Mouse (Mus musculus) embryonic facial prominence, embryonic 15.5 days (tissue): ENCODE results near the gene Tspoap1. TPM values are rescaled to one million over a fixed set of nuclear protein-coding genes. Genes with fewer than 3 reads are reported as not detected.

Experiments
- ATAC-seq: fragments of 200-750 bp; cut with Nextera tagmentation; 2 replicates; pipeline ENCODE4 v1.8.0; 2017; ENCODE audit warnings: low read depth, moderate TSS enrichment; ENCODE audit not compliant: insufficient number of reproducible peaks, low FRiP score, low TSS enrichment
- H3K27ac ChIP-seq: fragments of 300-500 bp; sonication (generic); replicated peaks from 2 replicates; pipeline ENCODE4 v1.5.1; 2015; ENCODE audit warnings: mild to moderate bottlenecking, inconsistent platforms
- H3K27me3 ChIP-seq: fragments of 300-500 bp; sonication (generic); 2 replicates; pipeline ENCODE4 v1.6.1; 2015; ENCODE audit warnings: inconsistent platforms
- H3K36me3 ChIP-seq: fragments of 300-500 bp; sonication (generic); 2 replicates; pipeline ENCODE4 v1.6.1; 2015; ENCODE audit warnings: mild to moderate bottlenecking, inconsistent platforms
- H3K4me1 ChIP-seq: fragments of 300-500 bp; sonication (generic); 2 replicates; pipeline ENCODE4 v1.6.1; 2015; ENCODE audit warnings: inconsistent platforms
- H3K4me2 ChIP-seq: fragments of 300-500 bp; sonication (generic); replicated peaks from 2 replicates; pipeline ENCODE4 v1.6.1; 2015; ENCODE audit warnings: mild to moderate bottlenecking, inconsistent platforms
- H3K4me3 ChIP-seq: fragments of 300-500 bp; sonication (generic); replicated peaks from 2 replicates; pipeline ENCODE4 v1.5.1; 2015; ENCODE audit warnings: mild to moderate bottlenecking, inconsistent platforms
- H3K9ac ChIP-seq: fragments of 300-500 bp; sonication (generic); 2 replicates; pipeline ENCODE4 v1.6.1; 2015; ENCODE audit warnings: inconsistent platforms
- H3K9me3 ChIP-seq: fragments of 300-500 bp; sonication (generic); replicated peaks from 2 replicates; pipeline ENCODE4 v1.6.1; 2016; ENCODE audit warnings: inconsistent platforms
- WGBS: fragments of 180-500 bp; shearing (Covaris S2); methylation state at CpG from one replicate; pipeline ENCODE4 v1.1.7; 2015; 5-methylcytosine and 5-hydroxymethylcytosine counted together
- polyA plus RNA-seq: library from polyadenylated mRNA; unstranded; fragments of >200 nt; fragmentation: Nextera tagmentation; extraction: Ambion mirVana; gene quantifications from 2 replicates; pipeline ENCODE4 v1.2.1, GENCODE M21; 2015

Gene Tspoap1
- polyA plus RNA-seq, 1 experiment from 2014 or later: 5.9 TPM

- 70% methylated on average over 14 of the region's 14 CpGs for WGBS
- no peak for ATAC-seq
- Histone ChIP-seq H3K9me3 (no peaks in the 10 kb centered on the region), H3K27me3 (peaks cover 81% of the 10 kb centered on the region), H3K4me2 (no peak overlapping the region), H3K9ac (no peak overlapping the region), H3K4me3 (no peak overlapping the region), H3K4me1 (peaks cover 25% of the 10 kb centered on the region), H3K27ac (no peak overlapping the region), H3K36me3 (no peaks in the 10 kb centered on the region)
Observed at GRCm38 (mm10) chr11:87761806-87762701, 1.7 kb downstream of the Tspoap1 start.

DNA sequence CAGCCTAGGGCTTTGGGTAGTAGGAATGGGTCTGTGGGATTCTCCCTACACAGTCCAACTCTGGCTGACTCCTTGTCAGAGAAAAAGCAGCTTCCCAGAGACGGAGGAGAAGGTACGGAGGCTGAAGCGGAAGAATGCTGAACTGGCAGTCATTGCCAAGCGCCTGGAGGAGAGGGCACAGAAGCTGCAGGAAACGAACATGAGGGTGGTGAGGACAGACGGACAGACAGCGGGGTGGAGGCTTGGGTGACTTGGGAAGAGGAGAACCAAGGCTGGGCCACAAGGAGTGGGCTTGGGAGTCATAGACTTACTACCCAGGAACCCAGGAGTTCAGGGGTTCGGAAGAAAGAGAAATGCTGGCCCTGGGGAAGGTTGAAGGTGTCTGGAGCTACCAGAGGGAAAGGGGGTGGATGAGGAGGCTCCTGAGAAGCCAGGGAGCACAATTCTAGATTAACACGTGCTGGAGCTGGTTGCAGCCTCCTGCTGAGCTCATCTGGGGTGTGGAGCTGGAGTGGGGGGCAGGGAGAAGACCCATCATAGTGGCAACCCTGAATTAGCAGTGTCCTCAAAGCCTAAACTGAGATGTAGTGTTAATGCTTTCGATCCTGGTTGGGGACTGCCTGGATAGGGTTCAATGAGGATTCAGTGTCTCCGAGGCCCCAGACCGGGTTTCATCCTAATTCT lies 2.5 kb downstream of the Tspoap1 start:
- ATAC-seq: no peak
- Histone ChIP-seq H3K4me1 (peaks cover 25% of the 10 kb centered on the region), H3K4me2 (0 out of 2 replicates have a peak overlapping the region, but pooled peaks have one; percentile 91), H3K27ac (no peak overlapping the region), H3K9ac (no peak overlapping the region), H3K9me3 (no peaks in the 10 kb centered on the region), H3K4me3 (peak overlapping the region; percentile 50; the same call in 1 of the 2 replicates), H3K36me3 (no peaks in the 10 kb centered on the region), H3K27me3 (peaks cover 81% of the 10 kb centered on the region)
- WGBS: 42% methylated on average over 12 of the region's 12 CpGs

DNA sequence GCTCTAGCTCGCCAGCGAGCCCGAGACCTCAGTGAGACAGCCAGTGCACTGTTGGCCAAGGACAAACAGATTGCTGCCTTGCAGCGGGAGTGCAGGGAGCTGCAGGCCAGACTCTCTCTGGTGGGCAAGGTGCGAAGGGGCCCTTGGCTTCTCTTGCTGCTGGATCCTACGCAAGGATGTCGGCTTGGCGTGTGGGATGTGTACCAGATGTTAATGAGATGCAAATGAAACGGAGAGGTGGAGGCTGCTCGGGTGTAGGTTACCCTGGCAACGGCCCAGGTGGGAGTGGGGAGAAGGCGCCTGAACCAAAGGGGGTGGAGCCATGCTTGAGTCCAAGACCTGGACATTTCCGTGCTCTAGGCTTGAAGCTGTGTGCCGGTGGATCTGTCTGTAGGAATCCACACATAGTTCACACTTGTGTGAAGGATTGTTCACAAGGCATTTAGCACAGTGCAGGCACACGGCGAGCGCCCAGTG lies 3.2 kb downstream of the Tspoap1 start:
- H3K36me3 ChIP-seq: no peaks in the 10 kb centered on the region
- H3K4me2 ChIP-seq: peak overlapping the region; percentile 91
- WGBS: 3% methylated on average over 17 of the region's 17 CpGs
- H3K4me3 ChIP-seq: peak overlapping the region; percentile 50
- H3K9ac ChIP-seq: peak overlapping the region; percentile 33; the same call in 1 of the 2 replicates
- H3K4me1 ChIP-seq: peaks cover 25% of the 10 kb centered on the region
- H3K9me3 ChIP-seq: no peaks in the 10 kb centered on the region
- 0 out of 2 replicates have a peak, but pooled peaks have one; percentile 2 for ATAC-seq
- H3K27ac ChIP-seq: no peak overlapping the region
- peaks cover 81% of the 10 kb centered on the region for H3K27me3 ChIP-seq

DNA sequence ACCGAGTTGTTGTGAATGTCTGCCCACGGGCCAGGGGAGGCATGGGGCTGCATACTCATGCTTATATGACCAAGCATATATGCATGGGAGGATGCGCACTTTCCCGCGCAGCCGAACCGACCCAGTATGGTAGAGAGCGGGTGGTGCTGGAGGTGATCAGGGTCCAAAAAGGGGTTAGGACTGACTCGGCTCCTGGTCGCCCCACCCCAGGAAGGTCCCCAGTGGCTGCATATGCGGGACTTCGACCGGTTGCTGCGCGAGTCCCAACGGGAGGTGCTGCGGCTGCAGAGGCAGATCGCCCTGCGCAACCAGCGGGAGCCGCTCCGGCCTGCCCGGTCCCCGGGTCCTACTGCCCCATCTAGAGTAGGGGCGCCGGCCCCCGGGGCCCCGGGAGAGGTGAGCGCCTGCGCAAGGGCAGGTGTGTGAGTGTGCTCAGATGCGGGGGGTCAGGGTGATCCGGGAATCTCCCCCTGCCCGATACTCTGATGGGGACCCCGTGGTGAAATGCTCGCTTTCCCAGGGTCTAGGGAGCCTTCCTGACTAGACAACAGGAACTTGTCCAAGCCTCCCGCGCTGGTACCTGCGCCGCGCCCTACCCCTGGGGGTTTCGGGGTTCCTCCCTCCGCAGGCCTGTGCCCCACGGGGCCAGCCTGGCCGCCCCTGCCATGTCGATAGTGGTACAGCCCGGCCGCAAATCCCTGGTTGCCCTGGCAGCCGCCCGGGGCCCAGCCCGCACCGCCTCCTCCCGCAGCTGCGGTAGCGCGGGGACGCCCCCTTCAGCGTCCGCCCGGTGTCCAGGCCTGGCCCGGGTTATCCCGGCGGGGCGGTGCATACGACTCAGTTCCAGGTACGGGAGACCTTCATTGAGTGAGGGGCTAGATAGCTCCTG lies 3.9 kb downstream of the Tspoap1 start:
- ATAC-seq: peak; percentile 52
- Histone ChIP-seq H3K4me1 (peaks cover 25% of the 10 kb centered on the region), H3K27ac (no peak overlapping the region), H3K4me2 (peak overlapping the region; percentile 91), H3K36me3 (no peaks in the 10 kb centered on the region), H3K4me3 (peak overlapping the region; percentile 50), H3K27me3 (peaks cover 78% of the 10 kb centered on the region), H3K9ac (peak overlapping the region; percentile 33), H3K9me3 (no peaks in the 10 kb centered on the region)
- under 1% methylated on average over 65 of the region's 65 CpGs for WGBS

- Histone ChIP-seq H3K27me3 (peaks cover 33% of the 10 kb centered on the region), H3K36me3 (no peaks in the 10 kb centered on the region), H3K4me2 (no peak overlapping the region), H3K4me3 (no peak overlapping the region), H3K9ac (no peak overlapping the region), H3K27ac (no peak overlapping the region), H3K4me1 (peaks cover 12% of the 10 kb centered on the region), H3K9me3 (no peaks in the 10 kb centered on the region)
- ATAC-seq: no peak
- WGBS: 93% methylated on average over 4 of the region's 4 CpGs
Observed at GRCm38 (mm10) chr11:87768745-87769144, 8.4 kb downstream of the Tspoap1 start.

DNA sequence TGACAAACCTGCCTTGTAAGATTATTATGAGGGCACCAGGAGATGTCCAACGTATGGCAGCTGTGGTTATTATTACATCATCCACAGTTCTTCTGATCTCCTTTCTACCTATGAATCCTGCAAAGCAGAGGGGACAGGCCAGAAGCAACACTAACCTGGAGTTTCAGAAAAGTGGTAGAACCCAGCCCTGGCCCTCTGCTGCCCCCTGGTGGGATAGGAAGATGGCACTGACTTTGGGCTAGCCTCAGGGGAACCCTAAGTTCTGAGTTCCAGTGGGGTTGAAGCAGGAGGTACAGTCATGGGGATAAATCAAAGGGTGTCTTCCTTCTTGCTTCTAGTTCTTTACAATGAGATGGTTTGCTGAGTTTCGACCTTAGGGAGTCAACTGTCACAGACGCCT lies 10.6 kb downstream of the Tspoap1 start:
- Histone ChIP-seq H3K9me3 (no peaks in the 10 kb centered on the region), H3K9ac (no peak overlapping the region), H3K36me3 (no peaks in the 10 kb centered on the region), H3K4me3 (no peak overlapping the region), H3K27ac (no peak overlapping the region), H3K4me1 (no peaks in the 10 kb centered on the region), H3K27me3 (peaks cover 11% of the 10 kb centered on the region; the same call in 1 of the 2 replicates), H3K4me2 (no peak overlapping the region)
- no peak for ATAC-seq
- WGBS: 62% methylated on average over 3 of the region's 3 CpGs

GRCm38 (mm10) chr11:87772354-87772753 lies 12.0 kb downstream of the Tspoap1 start:
- H3K4me3 ChIP-seq: no peak overlapping the region
- no peak overlapping the region for H3K27ac ChIP-seq
- no peaks in the 10 kb centered on the region for H3K36me3 ChIP-seq
- H3K9ac ChIP-seq: no peak overlapping the region
- no peak overlapping the region for H3K4me2 ChIP-seq
- ATAC-seq: no peak
- 86% methylated on average over 3 of the region's 3 CpGs for WGBS
- no peaks in the 10 kb centered on the region for H3K9me3 ChIP-seq
- H3K27me3 ChIP-seq: no peaks in the 10 kb centered on the region
- H3K4me1 ChIP-seq: peaks cover 2% of the 10 kb centered on the region

GRCm38 (mm10) chr11:87778100-87778765 lies 17.9 kb downstream of the Tspoap1 start:
- 3% methylated on average over 32 of the region's 32 CpGs for WGBS
- peaks cover 20% of the 10 kb centered on the region for H3K4me1 ChIP-seq
- no peaks in the 10 kb centered on the region for H3K36me3 ChIP-seq
- peak overlapping the region; percentile 50 for H3K4me3 ChIP-seq
- H3K27me3 ChIP-seq: 0 out of 2 replicates have a peak, but pooled peaks cover 4% of the 10 kb centered on the region
- H3K9me3 ChIP-seq: no peaks in the 10 kb centered on the region
- H3K27ac ChIP-seq: peak overlapping the region; percentile 39; the same call in 1 of the 2 replicates
- H3K9ac ChIP-seq: peak overlapping the region; percentile 54
- peak overlapping the region; percentile 87 for H3K4me2 ChIP-seq
- peak; percentile 87 for ATAC-seq

DNA sequence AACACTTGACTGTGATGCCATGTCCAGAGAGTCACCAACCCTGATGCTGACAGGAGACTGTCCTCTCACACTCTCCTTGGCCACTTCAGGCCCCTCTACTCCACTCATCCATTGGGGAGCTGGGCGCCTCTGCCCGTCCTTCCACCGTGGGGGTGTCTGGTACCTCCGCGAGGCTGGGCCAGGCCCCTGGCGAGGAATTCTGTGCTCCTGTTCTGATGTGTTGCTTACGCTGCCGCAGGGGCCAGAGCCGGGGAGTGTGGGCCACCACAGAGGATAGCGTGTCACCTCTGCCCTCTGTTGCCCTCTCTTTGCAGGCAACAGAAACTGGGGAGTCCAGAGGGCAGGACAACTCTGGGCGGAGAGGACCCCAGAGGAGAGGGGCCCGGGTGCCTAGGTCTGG lies 18.6 kb downstream of the Tspoap1 start:
- H3K9ac ChIP-seq: no peak overlapping the region
- no peak for ATAC-seq
- no peaks in the 10 kb centered on the region for H3K36me3 ChIP-seq
- no peaks in the 10 kb centered on the region for H3K9me3 ChIP-seq
- peaks cover 20% of the 10 kb centered on the region for H3K4me1 ChIP-seq
- no peak overlapping the region for H3K27ac ChIP-seq
- 34% methylated on average over 12 of the region's 12 CpGs for WGBS
- H3K4me2 ChIP-seq: peak overlapping the region; percentile 87
- 0 out of 2 replicates have a peak, but pooled peaks cover 4% of the 10 kb centered on the region for H3K27me3 ChIP-seq
- H3K4me3 ChIP-seq: peak overlapping the region; percentile 50

GRCm38 (mm10) chr11:87779392-87779791 lies 19.1 kb downstream of the Tspoap1 start:
- Histone ChIP-seq H3K9me3 (no peaks in the 10 kb centered on the region), H3K4me1 (peaks cover 20% of the 10 kb centered on the region), H3K9ac (no peak overlapping the region), H3K27me3 (0 out of 2 replicates have a peak, but pooled peaks cover 4% of the 10 kb centered on the region), H3K27ac (no peak overlapping the region), H3K4me2 (no peak overlapping the region), H3K4me3 (no peak overlapping the region), H3K36me3 (no peaks in the 10 kb centered on the region)
- ATAC-seq: no peak
- whole genome bisulfite sequencing: 85% methylated on average over 4 of the region's 4 CpGs
